ENCODE assay signal across 17 mouse cellular contexts in the genomic region with DNA sequence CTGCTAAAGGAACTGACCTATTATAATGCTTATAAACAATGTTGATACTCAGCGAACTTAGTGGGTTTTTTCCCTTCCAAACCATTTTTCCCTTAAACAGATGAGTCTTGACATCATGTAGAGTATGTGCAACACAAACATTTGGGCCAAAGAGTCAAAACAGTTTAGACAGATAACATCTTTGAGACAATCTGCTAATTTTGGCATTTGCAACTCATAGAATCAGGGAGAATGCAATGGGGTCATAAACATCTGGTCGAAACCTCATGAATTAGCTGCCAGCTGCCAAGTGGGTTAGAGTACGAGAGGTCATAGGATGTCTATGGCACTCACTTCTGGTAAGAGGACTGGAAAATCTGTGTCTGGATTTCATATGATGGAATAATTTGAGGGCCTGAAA. TPM values are rescaled to one million over a fixed set of nuclear protein-coding genes. Genes with fewer than 3 reads are reported as not detected.
DNase-seq lines count a peak whose midpoint lies in the region; ATAC-seq and TF ChIP-seq lines count a peak whose summit lies in the region.
"Had no signal": no experiment of that assay in that cellular context is flagged by ENCODE, and none has a peak within 500 bp of the region (broad histone marks: within the 10 kb centered on the region; RNA-seq: fewer than 3 reads in every experiment).

No protein-coding gene starts in this region.

- H3K4me2 ChIP-seq in lung, embryonic 15.5 days = no peak overlapping the region
- H3K4me2 ChIP-seq in stomach, embryonic 14.5 days (replicated peaks; ENCODE audit: low read depth, low read length) = no peak overlapping the region
- no peak overlapping the region for H3K4me2 ChIP-seq in stomach, postnatal 0 days (replicated peaks; ENCODE audit: low read depth)
- H3K4me2 ChIP-seq: embryonic facial prominence, embryonic 13.5 days; forebrain, embryonic 13.5 days; heart, embryonic 13.5 days; hindbrain, embryonic 15.5 days had no signal

- no peaks in the 10 kb centered on the region for H3K9me3 ChIP-seq in lung, embryonic 15.5 days
- no peaks in the 10 kb centered on the region for H3K9me3 ChIP-seq in stomach, embryonic 14.5 days (ENCODE audit: control insufficient read depth, low read depth, low read length)
- no peaks in the 10 kb centered on the region for H3K9me3 ChIP-seq in stomach, postnatal 0 days (ENCODE audit: control insufficient read depth, low read length)
- H3K9me3 ChIP-seq: embryonic facial prominence, embryonic 13.5 days; forebrain, embryonic 13.5 days; heart, embryonic 13.5 days; hindbrain, embryonic 15.5 days had no signal

- ATAC-seq in lung, embryonic 15.5 days (ENCODE audit: borderline replicate concordance, extremely low read depth, low FRiP score, low TSS enrichment) = peak; percentile 78; the same call in 1 of the 2 replicates
- ATAC-seq in stomach, embryonic 14.5 days (ENCODE audit: insufficient number of reproducible peaks, insufficient read depth, low FRiP score, low read depth) = 0 out of 2 replicates have a peak, but pooled peaks have one; percentile 33
- no peak; the same call in 1 of the 2 replicates for ATAC-seq in stomach, postnatal 0 days (ENCODE audit: low FRiP score, low TSS enrichment)
- ATAC-seq: forebrain, embryonic 13.5 days had no signal

- no peak overlapping the region for H3K27ac ChIP-seq in lung, embryonic 15.5 days
- H3K27ac ChIP-seq in stomach, embryonic 14.5 days (ENCODE audit: low read length) = no peak overlapping the region
- H3K27ac ChIP-seq in stomach, postnatal 0 days (replicated peaks) = no peak overlapping the region
- H3K27ac ChIP-seq: embryonic facial prominence, embryonic 13.5 days; forebrain, embryonic 13.5 days; heart, embryonic 13.5 days; hindbrain, embryonic 15.5 days had no signal

- no peaks in the 10 kb centered on the region for H3K36me3 ChIP-seq in lung, embryonic 15.5 days
- H3K36me3 ChIP-seq in stomach, embryonic 14.5 days (ENCODE audit: control insufficient read depth, insufficient read depth, low read length) = no peaks in the 10 kb centered on the region
- H3K36me3 ChIP-seq in stomach, postnatal 0 days (ENCODE audit: control insufficient read depth, insufficient read depth, low read length) = no peaks in the 10 kb centered on the region
- H3K36me3 ChIP-seq: embryonic facial prominence, embryonic 13.5 days; heart, embryonic 13.5 days; hindbrain, embryonic 15.5 days had no signal

- no peak for TF ChIP-seq CTCF in stomach, postnatal 0 days (IDR thresholded peaks at IDR 0.05; ENCODE audit: low read depth)

- no peak overlapping the region for H3K9ac ChIP-seq in lung, embryonic 15.5 days
- H3K9ac ChIP-seq in stomach, embryonic 14.5 days (replicated peaks; ENCODE audit: low read depth, low read length) = no peak overlapping the region
- H3K9ac ChIP-seq in stomach, postnatal 0 days (ENCODE audit: low read length) = no peak overlapping the region
- H3K9ac ChIP-seq: embryonic facial prominence, embryonic 13.5 days; forebrain, embryonic 13.5 days; heart, embryonic 13.5 days; hindbrain, embryonic 15.5 days had no signal

- TF ChIP-seq EP300 in stomach, postnatal 0 days (optimal IDR thresholded peaks at IDR 0.05) = no peak

- H3K27me3 ChIP-seq in lung, embryonic 15.5 days = no peaks in the 10 kb centered on the region
- H3K27me3 ChIP-seq in stomach, embryonic 14.5 days (ENCODE audit: control insufficient read depth, insufficient read depth, low read length) = no peaks in the 10 kb centered on the region
- H3K27me3 ChIP-seq in stomach, postnatal 0 days (ENCODE audit: control insufficient read depth, insufficient read depth, low read length) = no peaks in the 10 kb centered on the region
- H3K27me3 ChIP-seq: embryonic facial prominence, embryonic 13.5 days; forebrain, embryonic 13.5 days; heart, embryonic 13.5 days; hindbrain, embryonic 15.5 days had no signal

- no peaks in the 10 kb centered on the region for H3K4me1 ChIP-seq in lung, embryonic 15.5 days
- H3K4me1 ChIP-seq in stomach, embryonic 14.5 days (ENCODE audit: control insufficient read depth, insufficient read depth, low read length) = no peaks in the 10 kb centered on the region
- no peaks in the 10 kb centered on the region for H3K4me1 ChIP-seq in stomach, postnatal 0 days (replicated peaks; ENCODE audit: control insufficient read depth, insufficient read depth)
- H3K4me1 ChIP-seq: embryonic facial prominence, embryonic 13.5 days; forebrain, embryonic 13.5 days; hindbrain, embryonic 15.5 days had no signal

- WGBS in lung, embryonic 15.5 days = 44% methylated on average over 3 of the region's 3 CpGs
- WGBS in stomach, embryonic 14.5 days = 64% methylated on average over 3 of the region's 3 CpGs
- 56% methylated on average over 3 of the region's 3 CpGs for WGBS in stomach, postnatal 0 days

- H3K4me3 ChIP-seq in lung, embryonic 15.5 days = no peak overlapping the region
- H3K4me3 ChIP-seq in stomach, embryonic 14.5 days (ENCODE audit: low read depth, low read length) = no peak overlapping the region
- no peak overlapping the region for H3K4me3 ChIP-seq in stomach, postnatal 0 days (ENCODE audit: low read depth, low read length)
- H3K4me3 ChIP-seq: embryonic facial prominence, embryonic 13.5 days; forebrain, embryonic 13.5 days; heart, embryonic 13.5 days; hindbrain, embryonic 15.5 days had no signal

- DNase-seq in lung, adult 18-20 months = no peak
- no peak for DNase-seq in stomach, postnatal 0 days (ENCODE audit: low spot score)
- DNase-seq in fibroblast of lung, adult 2 months (ENCODE audit: low read depth) = peak; percentile 8
- DNase-seq in ovary, postnatal 36 days (ENCODE audit: low spot score) = no peak
- DNase-seq: adrenal gland, postnatal 14 days; cerebellum, adult 18-20 months; cerebellum, adult 9-11 months; cerebellum, postnatal 36 days; gastrocnemius, postnatal 36 days; heart, adult 11 months; heart, postnatal 36 days had no signal

RNA-seq across cellular contexts. Expression of a gene that starts 57.3 kb away (rescaled TPM):
- polyA plus RNA-seq in lung, embryonic 15.5 days (2015; fragmentation: Nextera tagmentation; extraction: Ambion mirVana) = 149 and 155 TPM in 2 replicates
- 66.5 and 67.3 TPM in 2 replicates for polyA plus RNA-seq in stomach, embryonic 14.5 days (2014; fragmentation: Nextera tagmentation; extraction: Ambion mirVana)
- 108 and 119 TPM in 2 replicates for polyA plus RNA-seq in stomach, postnatal 0 days (2015; fragmentation: Nextera tagmentation; extraction: Ambion mirVana)
